Comparison of ENCODE assay signal across 8 mouse cellular contexts in genomic region chr7:141194409-141194808, GRCm38 (mm10). TPM values are rescaled to one million over a fixed set of nuclear protein-coding genes. Genes with fewer than 3 reads are reported as not detected.
A peak's percentile ranks its signal among the peaks of the same experiment; 100 is the strongest.
DNase-seq lines count a peak whose midpoint lies in the region; ATAC-seq lines count a peak whose summit lies in the region.

No protein-coding gene starts in this region.

- peaks cover 32% of the 10 kb centered on the region for H3K36me3 ChIP-seq in kidney, embryonic 15.5 days
- H3K36me3 ChIP-seq in hindbrain, embryonic 15.5 days, result peaks cover 26% of the 10 kb centered on the region
- H3K36me3 ChIP-seq in midbrain, embryonic 16.5 days (ENCODE audit: control insufficient read depth, insufficient read depth, low read length), result peaks cover 27% of the 10 kb centered on the region

- peak overlapping the region; percentile 41 for H3K9ac ChIP-seq in kidney, embryonic 15.5 days
- peak overlapping the region; percentile 53 for H3K9ac ChIP-seq in hindbrain, embryonic 15.5 days
- peak overlapping the region; percentile 91 for H3K9ac ChIP-seq in midbrain, embryonic 16.5 days (ENCODE audit: low read depth, low read length)

- H3K27ac ChIP-seq in kidney, embryonic 15.5 days, result peak overlapping the region; percentile 84
- peak overlapping the region; percentile 2; the same call in 1 of the 2 replicates for H3K27ac ChIP-seq in brown adipose tissue, adult 24 weeks (replicated peaks; ENCODE audit: low read depth, low read length)
- peak overlapping the region; percentile 81 for H3K27ac ChIP-seq in hindbrain, embryonic 15.5 days (replicated peaks)
- peak overlapping the region; percentile 80 for H3K27ac ChIP-seq in midbrain, embryonic 16.5 days (ENCODE audit: low read length)

- peaks cover 32% of the 10 kb centered on the region for H3K4me1 ChIP-seq in kidney, embryonic 15.5 days
- peaks cover 17% of the 10 kb centered on the region for H3K4me1 ChIP-seq in brown adipose tissue, adult 24 weeks (ENCODE audit: control insufficient read depth, insufficient read depth, insufficient read length, low read length)
- H3K4me1 ChIP-seq in hindbrain, embryonic 15.5 days (replicated peaks), result peaks cover 29% of the 10 kb centered on the region
- H3K4me1 ChIP-seq in midbrain, embryonic 16.5 days (ENCODE audit: control insufficient read depth, insufficient read depth, low read length), result peaks cover 30% of the 10 kb centered on the region

- H3K9me3 ChIP-seq in kidney, embryonic 15.5 days (replicated peaks), result no peaks in the 10 kb centered on the region
- no peaks in the 10 kb centered on the region for H3K9me3 ChIP-seq in hindbrain, embryonic 15.5 days
- H3K9me3 ChIP-seq in midbrain, embryonic 16.5 days (replicated peaks; ENCODE audit: control insufficient read depth, low read length, poor library complexity, severe bottlenecking), result no peaks in the 10 kb centered on the region

- peak overlapping the region; percentile 94 for H3K4me2 ChIP-seq in kidney, embryonic 15.5 days
- peak overlapping the region; percentile 100 for H3K4me2 ChIP-seq in hindbrain, embryonic 15.5 days
- H3K4me2 ChIP-seq in midbrain, embryonic 16.5 days (ENCODE audit: low read length), result peak overlapping the region; percentile 99

- H3K4me3 ChIP-seq in kidney, embryonic 15.5 days (replicated peaks), result peak overlapping the region; percentile 95
- peak overlapping the region; percentile 69 for H3K4me3 ChIP-seq in brown adipose tissue, adult 24 weeks (ENCODE audit: insufficient read depth, low read depth, low read length)
- H3K4me3 ChIP-seq in hindbrain, embryonic 15.5 days, result peak overlapping the region; percentile 67
- H3K4me3 ChIP-seq in midbrain, embryonic 16.5 days (ENCODE audit: low read depth, low read length), result peak overlapping the region; percentile 94

- H3K27me3 ChIP-seq in kidney, embryonic 15.5 days, result no peaks in the 10 kb centered on the region
- no peaks in the 10 kb centered on the region for H3K27me3 ChIP-seq in hindbrain, embryonic 15.5 days
- no peaks in the 10 kb centered on the region for H3K27me3 ChIP-seq in midbrain, embryonic 16.5 days (ENCODE audit: control insufficient read depth, insufficient read depth, low read depth, low read length)

- no peak for ATAC-seq in kidney, embryonic 15.5 days (replicated peaks; ENCODE audit: low FRiP score)
- no peak for ATAC-seq in hindbrain, embryonic 15.5 days (ENCODE audit: low FRiP score, low read depth)
- no peak for ATAC-seq in midbrain, embryonic 16.5 days

- WGBS in kidney, embryonic 15.5 days, result under 1% methylated on average over 23 of the region's 23 CpGs
- 0% methylated on average over 23 of the region's 23 CpGs for WGBS in hindbrain, embryonic 15.5 days
- 0% methylated on average over 23 of the region's 23 CpGs for WGBS in midbrain, embryonic 16.5 days

- DNase-seq in kidney, adult 11 months, result no peak
- no peak for DNase-seq in right cerebral cortex, postnatal 14 days
- no peak for DNase-seq in urinary bladder, postnatal 25 days (ENCODE audit: low spot score)
- DNase-seq in gastrocnemius, adult 18-20 months (ENCODE audit: low spot score), result no peak

RNA-seq across cellular contexts. Expression of gene Lrrc56, which starts 0.5 kb away (rescaled TPM):
- 10.3 and 13.9 TPM in 2 replicates for polyA plus RNA-seq in kidney, embryonic 15.5 days (2015; fragmentation: Nextera tagmentation; extraction: Ambion mirVana)
- 3.4 and 5.8 TPM in 2 replicates for polyA plus RNA-seq in brown adipose tissue, adult 24 weeks (2012; ENCODE audit: insufficient read depth, insufficient read length, missing spikeins)
- 8.8 and 11.2 TPM in 2 replicates for polyA plus RNA-seq in hindbrain, embryonic 15.5 days (2015; fragmentation: Nextera tagmentation; extraction: Ambion mirVana)
- 11.5 and 12.7 TPM in 2 replicates for polyA plus RNA-seq in midbrain, embryonic 16.5 days (2015; fragmentation: Nextera tagmentation; extraction: Ambion mirVana)
- total RNA-seq in gastrocnemius, adult 18-20 months (2021), result 1 to 10 TPM; 1.6 to 1.7 TPM

RNA-seq across cellular contexts. Expression of gene Hras, which starts 0.6 kb away (rescaled TPM):
- polyA plus RNA-seq in kidney, embryonic 15.5 days (2015; fragmentation: Nextera tagmentation; extraction: Ambion mirVana), result 92.1 and 98.0 TPM in 2 replicates
- 72.6 and 86.6 TPM in 2 replicates for polyA plus RNA-seq in brown adipose tissue, adult 24 weeks (2012; ENCODE audit: insufficient read depth, insufficient read length, missing spikeins)
- 182 and 186 TPM in 2 replicates for polyA plus RNA-seq in hindbrain, embryonic 15.5 days (2015; fragmentation: Nextera tagmentation; extraction: Ambion mirVana)
- polyA plus RNA-seq in midbrain, embryonic 16.5 days (2015; fragmentation: Nextera tagmentation; extraction: Ambion mirVana), result 139 and 144 TPM in 2 replicates
- total RNA-seq in gastrocnemius, adult 18-20 months (2021), result 100 to 1,000 TPM; 109 to 117 TPM

RNA-seq across cellular contexts. Expression of gene Lmntd2, which starts 19.5 kb away (rescaled TPM):
- polyA plus RNA-seq in kidney, embryonic 15.5 days (2015; fragmentation: Nextera tagmentation; extraction: Ambion mirVana), result 3.4 and 3.5 TPM in 2 replicates
- not detected in 2 replicates for polyA plus RNA-seq in brown adipose tissue, adult 24 weeks (2012; ENCODE audit: insufficient read depth, insufficient read length, missing spikeins)
- polyA plus RNA-seq in hindbrain, embryonic 15.5 days (2015; fragmentation: Nextera tagmentation; extraction: Ambion mirVana), result 0.68 and 0.70 TPM in 2 replicates
- polyA plus RNA-seq in midbrain, embryonic 16.5 days (2015; fragmentation: Nextera tagmentation; extraction: Ambion mirVana), result 0.23 and 0.81 TPM in 2 replicates
- total RNA-seq in gastrocnemius, adult 18-20 months (2021), result not detected

RNA-seq across cellular contexts. Expression of gene Rassf7, which starts 21.3 kb away (rescaled TPM):
- 57.5 and 66.9 TPM in 2 replicates for polyA plus RNA-seq in kidney, embryonic 15.5 days (2015; fragmentation: Nextera tagmentation; extraction: Ambion mirVana)
- 1.4 and 1.5 TPM in 2 replicates for polyA plus RNA-seq in brown adipose tissue, adult 24 weeks (2012; ENCODE audit: insufficient read depth, insufficient read length, missing spikeins)
- 24.5 and 25.7 TPM in 2 replicates for polyA plus RNA-seq in hindbrain, embryonic 15.5 days (2015; fragmentation: Nextera tagmentation; extraction: Ambion mirVana)
- 19.8 and 21.2 TPM in 2 replicates for polyA plus RNA-seq in midbrain, embryonic 16.5 days (2015; fragmentation: Nextera tagmentation; extraction: Ambion mirVana)
- under 1 TPM; 0.24 to 0.48 TPM for total RNA-seq in gastrocnemius, adult 18-20 months (2021)

RNA-seq across cellular contexts. Expression of gene Rnh1, which starts 21.8 kb away (rescaled TPM):
- 115 and 122 TPM in 2 replicates for polyA plus RNA-seq in kidney, embryonic 15.5 days (2015; fragmentation: Nextera tagmentation; extraction: Ambion mirVana)
- 49.5 and 67.9 TPM in 2 replicates for polyA plus RNA-seq in brown adipose tissue, adult 24 weeks (2012; ENCODE audit: insufficient read depth, insufficient read length, missing spikeins)
- polyA plus RNA-seq in hindbrain, embryonic 15.5 days (2015; fragmentation: Nextera tagmentation; extraction: Ambion mirVana), result 49.5 and 53.2 TPM in 2 replicates
- 35.3 and 37.8 TPM in 2 replicates for polyA plus RNA-seq in midbrain, embryonic 16.5 days (2015; fragmentation: Nextera tagmentation; extraction: Ambion mirVana)
- 10 to 100 TPM; 49.3 to 52.9 TPM for total RNA-seq in gastrocnemius, adult 18-20 months (2021)

Comparison
In these comparisons a context has a peak if more than half of its experiments do, and no peak if none do; other contexts are left out.
1. H3K27ac ChIP-seq: peak in every context shown above with its lines; median percentile 84 in kidney, embryonic 15.5 days; 81 in hindbrain, embryonic 15.5 days; 80 in midbrain, embryonic 16.5 days; 2 in brown adipose tissue, adult 24 weeks.
2. H3K9ac ChIP-seq: peak in every context shown above with its lines; median percentile 91 in midbrain, embryonic 16.5 days; 53 in hindbrain, embryonic 15.5 days; 41 in kidney, embryonic 15.5 days.